Mouse (Mus musculus) heart, embryonic 14.5 days (tissue): ENCODE data around the gene Rps25. TPM values are rescaled to one million over a fixed set of nuclear protein-coding genes. Genes with fewer than 3 reads are reported as not detected.
"Not testable (repeated sequence)": the region's sequence is repeated elsewhere in the genome, so short reads cannot be mapped to it uniquely, and the experiment has no call there.

Source experiments
- ATAC-seq: fragments of 200-750 bp; cut with Nextera tagmentation; 2 replicates; pipeline ENCODE4 v1.8.0; 2017; ENCODE audit warnings: low read depth, moderate TSS enrichment; ENCODE audit not compliant: insufficient number of reproducible peaks, insufficient read depth, low FRiP score
- H3K27ac ChIP-seq, 2 experiments: fragments of 200-500 bp in 1 of 2; fragments of 300-500 bp in 1 of 2; sonication (generic) in 1 of 2; replicated peaks in 1 of 2; 2 replicates each; pipeline ENCODE4 v1.5.1; 2012 to 2014; ENCODE audit warnings: low read depth in 2 of 2, low read length in 2 of 2, control low read depth in 1 of 2, mild to moderate bottlenecking in 1 of 2, mixed read lengths in 1 of 2; ENCODE audit not compliant: control insufficient read depth in 1 of 2, insufficient read depth in 1 of 2
- H3K27me3 ChIP-seq: fragments of 300-500 bp; sonication (generic); 2 replicates; pipeline ENCODE4 v1.6.1; 2014; ENCODE audit warnings: mild to moderate bottlenecking, low read length, control low read depth; ENCODE audit not compliant: control insufficient read depth, insufficient read depth
- H3K36me3 ChIP-seq: fragments of 300-500 bp; sonication (generic); 2 replicates; pipeline ENCODE4 v1.6.1; 2014; ENCODE audit warnings: mild to moderate bottlenecking, control low read depth, low read length, mixed read lengths; ENCODE audit not compliant: control insufficient read depth, insufficient read depth
- H3K4me1 ChIP-seq, 2 experiments: fragments of 200-500 bp in 1 of 2; fragments of 300-500 bp in 1 of 2; sonication (generic) in 1 of 2; 2 replicates each; pipeline ENCODE4 v1.6.1; 2012 to 2014; ENCODE audit warnings: low read length in 2 of 2, control low read depth in 1 of 2, mixed read lengths in 1 of 2; ENCODE audit not compliant: control insufficient read depth in 2 of 2, insufficient read depth in 2 of 2
- H3K4me2 ChIP-seq: fragments of 300-500 bp; sonication (generic); 2 replicates; pipeline ENCODE4 v1.6.1; 2014; ENCODE audit warnings: mild to moderate bottlenecking, low read length
- H3K4me3 ChIP-seq, 2 experiments: fragments of 200-500 bp in 1 of 2; fragments of 300-500 bp in 1 of 2; sonication (generic) in 1 of 2; 2 replicates each; pipeline ENCODE4 v1.5.1; 2012 to 2014; ENCODE audit warnings: low read length in 2 of 2, mild to moderate bottlenecking in 2 of 2, control low read depth in 1 of 2, low read depth in 1 of 2, moderate library complexity in 1 of 2; ENCODE audit not compliant: control insufficient read depth in 1 of 2, insufficient read depth in 1 of 2
- H3K9ac ChIP-seq: fragments of 300-500 bp; sonication (generic); 2 replicates; pipeline ENCODE4 v1.6.1; 2014; ENCODE audit warnings: mild to moderate bottlenecking, low read length
- H3K9me3 ChIP-seq: fragments of 300-500 bp; sonication (generic); 2 replicates; pipeline ENCODE4 v1.6.1; 2016; ENCODE audit warnings: low read length, control low read depth; ENCODE audit not compliant: control insufficient read depth
- whole genome bisulfite sequencing: fragments of 180-500 bp; shearing (Covaris S2); extraction: QIAGEN DNeasy Blood & Tissue Kit; methylation state at CpG from one replicate; pipeline ENCODE4 v1.1.7; 2014; 5-methylcytosine and 5-hydroxymethylcytosine counted together
- polyA plus RNA-seq: library from polyadenylated mRNA; unstranded; fragments of >200 nt; fragmentation: Nextera tagmentation; extraction: Ambion mirVana; gene quantifications from 2 replicates; pipeline ENCODE4 v1.2.1, GENCODE M21; 2014

Gene Rps25
- polyA plus RNA-seq, 1 experiment from 2014 or later: 1,617 TPM

GRCm38 (mm10) chr9:44417156-44417891 is 10.4 kb downstream of the Rps25 start:
- peak overlapping the region; percentile 4 to 63; a peak in 2 of 4 replicates for H3K27ac ChIP-seq
- peaks cover 36% of the 10 kb centered on the region for H3K36me3 ChIP-seq
- peak overlapping the region; percentile 89 for H3K4me2 ChIP-seq
- H3K4me1 ChIP-seq: peaks cover 2 to 13% of the 10 kb centered on the region in 2 experiments
- no peaks in the 10 kb centered on the region for H3K9me3 ChIP-seq
- 6% methylated on average over 26 of the region's 26 CpGs for WGBS
- peak; percentile 54 for ATAC-seq
- H3K27me3 ChIP-seq: no peaks in the 10 kb centered on the region
- H3K4me3 ChIP-seq: peak overlapping the region; percentile 58 to 87
- H3K9ac ChIP-seq: peak overlapping the region; percentile 91

- Histone ChIP-seq H3K36me3 (peaks cover 30% of the 10 kb centered on the region), H3K4me3 (peak overlapping the region; percentile 58 to 87), H3K27ac (peak overlapping the region; percentile 75 to 83; a peak in 3 of 4 replicates), H3K9me3 (no peaks in the 10 kb centered on the region), H3K9ac (peak overlapping the region; percentile 91), H3K4me1 (peaks cover 2 to 13% of the 10 kb centered on the region in 2 experiments), H3K27me3 (no peaks in the 10 kb centered on the region), H3K4me2 (peak overlapping the region; percentile 89)
- peak; percentile 92 for ATAC-seq
- under 1% methylated on average over 38 of the region's 38 CpGs for WGBS
Measured at GRCm38 (mm10) chr9:44417892-44418363, 11.0 kb downstream of the Rps25 start.

- Histone ChIP-seq H3K9ac (peak within 1 kb of the TSS; percentile 91), H3K4me1 (peaks cover 2 to 13% of the 10 kb centered on the region in 2 experiments), H3K36me3 (peaks cover 21% of the 10 kb centered on the region), H3K4me2 (peak within 1 kb of the TSS; percentile 89), H3K9me3 (no peaks in the 10 kb centered on the region), H3K27me3 (no peaks in the 10 kb centered on the region), H3K4me3 (peak within 1 kb of the TSS; percentile 58 to 87), H3K27ac (peak within 1 kb of the TSS; percentile 75 to 83; a peak in 3 of 4 replicates)
- 71% methylated on average over 14 of the region's 14 CpGs for WGBS
- no peak for ATAC-seq
Measured at GRCm38 (mm10) chr9:44418519-44419385, 11.8 kb downstream of the Rps25 start, which contains the start of gene Ccdc84. Gene Ccdc84 (minus strand): TSS chr9:44418569.

GRCm38 (mm10) chr9:44419730-44420129 is 12.8 kb downstream of the Rps25 start:
- not testable (repeated sequence) for ATAC-seq, H3K27ac ChIP-seq, H3K27me3 ChIP-seq, H3K4me2 ChIP-seq, H3K9me3 ChIP-seq, H3K9ac ChIP-seq, H3K4me3 ChIP-seq
- Histone ChIP-seq H3K36me3 (peaks cover 13% of the 10 kb centered on the region; the same call in 1 of the 2 replicates), H3K4me1 (peaks cover 2 to 13% of the 10 kb centered on the region in 2 experiments)
- WGBS: 91% methylated on average over 9 of the region's 9 CpGs

GRCm38 (mm10) chr9:44420280-44420898 is 13.4 kb downstream of the Rps25 start:
- Histone ChIP-seq H3K36me3 (peaks cover 10% of the 10 kb centered on the region; the same call in 1 of the 2 replicates), H3K4me2 (no peak overlapping the region), H3K27ac (no peak overlapping the region), H3K4me3 (no peak overlapping the region), H3K9ac (no peak overlapping the region), H3K9me3 (no peaks in the 10 kb centered on the region), H3K27me3 (no peaks in the 10 kb centered on the region), H3K4me1 (peaks cover 2 to 13% of the 10 kb centered on the region in 2 experiments)
- 72% methylated on average over 5 of the region's 5 CpGs for WGBS
- ATAC-seq: no peak

GRCm38 (mm10) chr9:44423576-44423975 is 16.6 kb downstream of the Rps25 start:
- Histone ChIP-seq H3K4me3 (no peak overlapping the region), H3K27ac (no peak overlapping the region), H3K4me2 (no peak overlapping the region), H3K36me3 (no peaks in the 10 kb centered on the region), H3K9me3 (no peaks in the 10 kb centered on the region), H3K9ac (no peak overlapping the region), H3K27me3 (no peaks in the 10 kb centered on the region), H3K4me1 (no peaks in the 10 kb centered on the region)
- 83% methylated on average over 4 of the region's 4 CpGs for WGBS
- no peak for ATAC-seq

GRCm38 (mm10) chr9:44432577-44433185 is 25.7 kb downstream of the Rps25 start:
- no peaks in the 10 kb centered on the region for H3K27me3 ChIP-seq
- no peak overlapping the region for H3K9ac ChIP-seq
- no peak overlapping the region for H3K4me3 ChIP-seq
- H3K9me3 ChIP-seq: no peaks in the 10 kb centered on the region
- H3K4me2 ChIP-seq: no peak overlapping the region
- H3K4me1 ChIP-seq: no peaks in the 10 kb centered on the region
- WGBS: 42% methylated on average over 5 of the region's 5 CpGs
- no peak overlapping the region for H3K27ac ChIP-seq
- ATAC-seq: no peak
- H3K36me3 ChIP-seq: no peaks in the 10 kb centered on the region
